Mouse (Mus musculus): ENCODE measurements around the gene Ecm1. TPM values are rescaled to one million over a fixed set of nuclear protein-coding genes. Genes with fewer than 3 reads are reported as not detected.

The Ecm1 gene
- 1.6 to 7.1 TPM in 2 of 3 replicates, not detected in the other for total RNA-seq (2017)

- ATAC-seq (replicated peaks; ENCODE audit: insufficient number of reproducible peaks, low FRiP score, low TSS enrichment, poor library complexity, severe bottlenecking): no peak
Measured at GRCm38 (mm10) chr3:95739353-95740104, at the start of gene Ecm1. Ecm1 (minus strand) TSS chr3:95739569.

DNA sequence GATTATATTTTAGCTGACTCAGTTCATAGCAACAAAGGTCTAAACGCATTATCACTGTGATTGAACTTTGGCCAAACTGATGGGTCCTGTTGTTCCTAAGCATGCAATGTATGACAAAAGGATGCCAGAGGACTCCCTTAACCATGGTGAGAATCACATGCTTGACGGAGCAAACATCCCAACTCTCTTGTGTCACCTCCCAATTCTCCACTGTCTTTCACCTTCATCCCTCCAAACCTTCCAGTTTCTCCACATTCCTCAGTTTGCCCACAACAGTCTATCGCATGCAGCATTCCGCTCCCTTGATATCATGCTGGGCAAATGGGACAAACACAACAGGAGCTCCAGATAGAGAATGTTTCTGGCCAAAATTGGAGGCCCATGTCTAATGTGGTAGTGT is 46.1 kb upstream of the Ecm1 start:
- ATAC-seq (replicated peaks; ENCODE audit: insufficient number of reproducible peaks, low FRiP score, low TSS enrichment, poor library complexity, severe bottlenecking): no peak

- no peak for ATAC-seq (replicated peaks; ENCODE audit: insufficient number of reproducible peaks, low FRiP score, low TSS enrichment, poor library complexity, severe bottlenecking)
Measured at GRCm38 (mm10) chr3:95771985-95772384, 32.6 kb upstream of the Ecm1 start.

GRCm38 (mm10) chr3:95765534-95765933 is 26.2 kb upstream of the Ecm1 start:
- ATAC-seq (replicated peaks; ENCODE audit: insufficient number of reproducible peaks, low FRiP score, low TSS enrichment, poor library complexity, severe bottlenecking): no peak

GRCm38 (mm10) chr3:95763811-95764210 is 24.4 kb upstream of the Ecm1 start:
- no peak for ATAC-seq (replicated peaks; ENCODE audit: insufficient number of reproducible peaks, low FRiP score, low TSS enrichment, poor library complexity, severe bottlenecking)

GRCm38 (mm10) chr3:95762961-95763360 is 23.6 kb upstream of the Ecm1 start:
- ATAC-seq (replicated peaks; ENCODE audit: insufficient number of reproducible peaks, low FRiP score, low TSS enrichment, poor library complexity, severe bottlenecking): no peak

GRCm38 (mm10) chr3:95761771-95762170 is 22.4 kb upstream of the Ecm1 start:
- no peak for ATAC-seq (replicated peaks; ENCODE audit: insufficient number of reproducible peaks, low FRiP score, low TSS enrichment, poor library complexity, severe bottlenecking)

- no peak for ATAC-seq (replicated peaks; ENCODE audit: insufficient number of reproducible peaks, low FRiP score, low TSS enrichment, poor library complexity, severe bottlenecking)
Measured at GRCm38 (mm10) chr3:95760656-95761055, 21.3 kb upstream of the Ecm1 start.

DNA sequence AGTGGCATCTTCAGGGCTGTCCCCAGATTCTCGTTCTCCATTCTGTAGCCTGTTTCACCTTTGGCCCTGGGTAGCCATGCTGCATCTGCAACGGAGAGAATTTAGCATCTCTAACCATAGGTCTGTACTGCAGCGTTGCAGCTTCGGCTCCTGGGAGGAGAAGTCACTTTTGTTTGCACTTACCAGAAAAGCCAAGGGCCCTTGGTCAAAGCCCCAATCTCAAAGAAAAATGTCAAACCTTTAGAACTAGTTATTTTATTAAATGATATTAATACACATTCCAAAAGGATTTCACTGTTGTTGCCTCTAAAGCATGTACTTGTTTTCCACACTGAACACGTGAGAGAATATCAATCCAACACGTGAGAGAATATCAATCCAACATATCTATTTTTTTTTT is 20.7 kb upstream of the Ecm1 start, which contains the start of gene Tars2:
TSS of gene Tars2 (minus strand) at position 101 of the 400 bp plus-strand sequence.
- no peak for ATAC-seq (replicated peaks; ENCODE audit: insufficient number of reproducible peaks, low FRiP score, low TSS enrichment, poor library complexity, severe bottlenecking)

GRCm38 (mm10) chr3:95758467-95759218 is 19.3 kb upstream of the Ecm1 start:
- no peak for ATAC-seq (replicated peaks; ENCODE audit: insufficient number of reproducible peaks, low FRiP score, low TSS enrichment, poor library complexity, severe bottlenecking)

DNA sequence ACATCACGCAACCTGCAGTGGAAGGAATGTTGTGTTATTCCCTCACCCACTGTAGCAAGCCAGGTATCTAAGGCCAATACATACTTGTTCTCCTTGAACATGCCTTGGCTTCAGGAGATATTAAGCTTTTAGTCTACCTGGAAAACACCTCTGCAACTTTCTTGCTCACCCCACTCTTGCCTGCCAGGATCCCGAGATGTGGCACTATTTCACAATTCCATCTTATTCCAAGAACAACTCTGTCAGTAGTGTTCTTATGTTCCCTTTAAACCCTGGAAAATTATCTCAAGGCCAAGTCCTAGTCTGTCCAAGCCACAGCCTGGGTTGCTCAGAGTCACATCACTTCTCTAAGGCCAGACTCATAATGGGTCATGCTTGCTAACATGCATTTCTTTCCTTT is 17.4 kb upstream of the Ecm1 start:
- no peak for ATAC-seq (replicated peaks; ENCODE audit: insufficient number of reproducible peaks, low FRiP score, low TSS enrichment, poor library complexity, severe bottlenecking)

DNA sequence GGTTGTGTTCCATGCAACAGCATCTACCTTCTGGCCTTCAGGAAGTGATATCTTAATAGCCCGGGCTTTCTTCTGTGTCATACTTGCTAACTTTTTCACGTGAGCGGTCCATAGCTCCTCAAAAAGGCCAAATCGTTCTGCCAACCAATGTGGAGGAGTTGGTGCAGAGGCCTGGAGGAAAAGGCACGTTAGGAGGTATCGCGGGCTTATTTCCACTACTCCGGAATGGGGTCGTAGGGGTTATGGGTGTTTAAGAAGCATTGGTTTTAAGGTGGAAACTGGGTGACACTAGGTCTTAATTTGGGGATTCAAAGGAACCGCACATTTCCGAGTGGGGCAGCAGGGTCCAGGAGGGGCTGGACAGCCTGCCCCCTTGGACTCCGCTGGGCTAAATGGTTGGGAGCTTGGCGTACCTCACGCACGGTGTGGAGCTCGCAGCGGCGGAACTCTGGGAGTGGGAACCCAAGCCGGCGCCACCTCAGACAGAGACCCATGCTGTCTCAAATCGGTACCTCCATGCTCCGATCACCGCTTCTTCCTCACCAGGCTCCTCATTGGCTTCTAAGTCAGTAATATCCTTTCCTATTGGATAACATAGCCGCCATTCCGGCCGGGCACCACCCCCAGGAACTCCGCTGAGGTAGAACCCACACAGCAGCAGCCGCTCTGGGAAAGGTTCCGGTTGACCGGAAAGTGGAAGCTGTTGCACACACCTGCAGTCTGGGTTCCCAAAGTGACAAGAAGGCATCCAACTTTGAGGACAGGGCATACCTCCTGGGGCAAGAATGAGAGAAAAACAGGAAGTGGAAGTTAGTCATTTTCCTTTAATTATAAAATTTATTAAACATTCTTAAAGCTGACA is 15.2 kb upstream of the Ecm1 start:
- peak; percentile 98 for ATAC-seq (replicated peaks; ENCODE audit: insufficient number of reproducible peaks, low FRiP score, low TSS enrichment, poor library complexity, severe bottlenecking)

DNA sequence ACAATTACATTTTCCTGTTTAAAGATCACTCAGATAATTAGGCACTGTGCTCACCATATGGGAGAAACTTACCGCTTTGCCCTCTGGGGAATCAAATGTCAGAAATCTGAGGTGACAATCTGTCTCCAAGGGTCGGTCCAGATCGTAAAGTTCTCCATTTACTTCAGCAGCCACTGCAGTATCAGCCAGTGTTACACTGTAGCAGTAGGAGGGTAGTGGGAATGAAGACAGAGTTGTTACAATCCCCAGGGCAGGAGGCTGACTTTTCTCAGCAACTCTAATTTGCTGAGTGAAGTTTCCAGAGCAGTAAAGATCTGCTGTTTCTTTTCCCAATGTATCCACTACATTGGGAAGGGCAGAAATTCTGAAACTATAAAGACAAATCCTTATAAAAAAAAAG is 13.6 kb upstream of the Ecm1 start:
- no peak for ATAC-seq (replicated peaks; ENCODE audit: insufficient number of reproducible peaks, low FRiP score, low TSS enrichment, poor library complexity, severe bottlenecking)

DNA sequence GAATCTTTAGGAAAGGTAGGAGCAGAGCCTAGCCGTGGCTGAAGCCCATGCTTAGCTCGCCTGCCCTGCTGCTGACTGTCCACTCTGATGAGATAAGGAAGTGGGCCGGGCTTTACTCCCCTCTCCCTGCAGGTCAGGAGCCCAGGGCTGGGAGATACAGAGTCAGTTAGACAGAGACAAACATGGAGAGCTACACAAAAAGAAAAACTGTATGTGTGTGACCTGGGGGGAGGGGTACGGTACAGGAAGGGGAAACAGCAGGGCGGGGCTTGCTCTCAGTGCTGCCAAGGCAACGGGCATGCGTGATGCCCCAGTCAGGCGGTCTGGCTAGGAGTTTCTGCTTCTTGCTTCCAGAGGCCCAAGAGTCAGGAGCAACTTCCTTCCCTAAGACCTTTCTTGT is 1.0 kb upstream of the Ecm1 start:
- 0 out of 2 replicates have a peak, but pooled peaks have one; percentile 59 for ATAC-seq (replicated peaks; ENCODE audit: insufficient number of reproducible peaks, low FRiP score, low TSS enrichment, poor library complexity, severe bottlenecking)

GRCm38 (mm10) chr3:95735071-95735670 is 4.2 kb downstream of the Ecm1 start:
- no peak for ATAC-seq (replicated peaks; ENCODE audit: insufficient number of reproducible peaks, low FRiP score, low TSS enrichment, poor library complexity, severe bottlenecking)

DNA sequence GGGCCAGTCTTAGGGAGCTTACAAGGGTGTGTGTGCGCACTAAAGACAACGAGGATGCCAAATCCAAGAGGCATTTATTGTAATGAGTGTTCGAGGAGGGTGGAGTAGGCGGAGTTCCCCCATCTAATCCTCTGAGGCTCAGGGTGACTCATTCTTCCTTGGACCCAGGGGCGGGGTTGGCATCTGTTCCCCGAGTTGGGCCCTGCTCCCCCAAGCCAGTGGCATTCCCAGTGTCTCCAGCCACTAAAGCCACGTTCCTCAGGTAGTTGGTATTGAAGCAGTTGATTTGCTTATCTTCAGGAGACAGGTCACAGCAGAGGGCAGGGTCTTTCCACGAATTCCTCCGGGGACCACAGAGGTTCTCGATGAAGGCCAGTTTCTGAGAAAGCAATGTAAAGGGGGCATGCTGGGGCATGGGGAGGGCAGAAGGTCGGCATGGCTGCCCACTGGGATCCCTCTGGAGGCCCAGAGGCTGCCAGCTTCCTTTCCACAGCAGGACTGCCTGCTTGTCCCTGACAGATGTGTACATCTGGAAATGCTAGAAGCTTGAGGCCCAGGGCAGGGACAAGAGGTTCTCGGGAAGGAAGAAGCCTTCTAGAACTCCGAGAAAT is 5.2 kb downstream of the Ecm1 start:
- no peak for ATAC-seq (replicated peaks; ENCODE audit: insufficient number of reproducible peaks, low FRiP score, low TSS enrichment, poor library complexity, severe bottlenecking)

GRCm38 (mm10) chr3:95732744-95733521 is 6.4 kb downstream of the Ecm1 start:
- ATAC-seq (replicated peaks; ENCODE audit: insufficient number of reproducible peaks, low FRiP score, low TSS enrichment, poor library complexity, severe bottlenecking): 0 out of 2 replicates have a peak, but pooled peaks have one; percentile 21

GRCm38 (mm10) chr3:95732297-95732696 is 7.1 kb downstream of the Ecm1 start:
- ATAC-seq (replicated peaks; ENCODE audit: insufficient number of reproducible peaks, low FRiP score, low TSS enrichment, poor library complexity, severe bottlenecking): no peak
